Mouse (Mus musculus): ENCODE results near the gene Gstt2. TPM values are rescaled to one million over a fixed set of nuclear protein-coding genes. Genes with fewer than 3 reads are reported as not detected.

The Gstt2 gene
- 7.9 and 8.4 TPM in 2 replicates for polyA plus RNA-seq (2016; fragmentation: Nextera tagmentation; extraction: Ambion mirVana)

DNA sequence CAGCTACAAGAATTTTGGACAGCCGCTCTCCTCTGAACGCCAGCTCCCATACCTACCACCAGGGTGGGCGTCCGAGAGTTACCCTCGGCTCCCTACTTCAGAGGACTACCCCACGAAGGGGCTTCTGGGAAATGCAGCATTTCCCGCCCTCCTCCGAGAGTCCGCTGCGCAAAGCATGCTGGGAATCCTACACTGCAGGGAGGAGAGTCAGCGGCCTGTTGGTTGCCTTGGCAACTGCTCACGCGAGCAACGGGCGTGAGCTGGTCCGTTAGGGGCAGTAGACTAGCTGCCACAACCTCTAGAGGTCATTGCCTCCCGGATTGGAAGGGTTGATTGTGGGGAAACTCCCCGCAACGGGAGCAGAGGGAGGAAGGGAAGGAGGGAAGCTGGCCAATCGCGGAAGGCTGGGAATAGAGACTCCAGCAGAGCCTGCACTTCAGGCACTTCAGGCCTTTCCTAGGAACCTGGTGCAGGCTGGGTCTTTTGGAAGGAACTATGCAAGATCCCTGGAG is at the start of gene Gstt2:
TSS of gene Gstt2 (minus strand) at position 177 of the 512 bp plus-strand sequence.
- peaks cover 29% of the 10 kb centered on the region for H3K27me3 ChIP-seq
- WGBS: under 1% methylated on average over 21 of the region's 21 CpGs
- H3K27ac ChIP-seq: peak within 1 kb of the TSS; percentile 84
- H3K9me3 ChIP-seq (replicated peaks): no peaks in the 10 kb centered on the region
- H3K4me2 ChIP-seq (replicated peaks): peak within 1 kb of the TSS; percentile 60
- H3K4me3 ChIP-seq: peak within 1 kb of the TSS; percentile 42
- ATAC-seq (ENCODE audit: low FRiP score): peak; percentile 90
- no peaks in the 10 kb centered on the region for H3K36me3 ChIP-seq
- peak within 1 kb of the TSS; percentile 56 for H3K9ac ChIP-seq
- H3K4me1 ChIP-seq: peaks cover 34% of the 10 kb centered on the region

DNA sequence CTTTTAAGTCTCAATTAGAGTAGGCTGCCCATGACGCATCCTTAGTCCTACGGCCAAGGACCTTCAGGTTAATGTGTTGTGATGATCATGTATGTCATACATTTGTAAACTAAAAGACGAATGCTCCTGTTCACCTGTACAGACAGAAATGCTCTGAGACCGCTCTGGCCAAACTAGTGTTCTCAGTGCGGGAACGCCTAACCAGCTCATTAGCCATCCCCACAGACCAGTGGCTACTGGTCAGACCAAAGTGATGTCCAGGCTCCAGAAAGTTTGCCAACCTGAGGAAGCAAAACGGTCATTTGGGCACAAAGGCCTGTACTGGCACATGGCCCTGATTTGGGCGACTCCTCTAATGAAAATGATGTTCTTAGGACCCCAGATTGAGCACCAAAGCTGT is 47.5 kb upstream of the Gstt2 start:
- H3K9me3 ChIP-seq (replicated peaks): no peaks in the 10 kb centered on the region
- H3K9ac ChIP-seq: no peak overlapping the region
- no peak overlapping the region for H3K4me3 ChIP-seq
- WGBS: 94% methylated on average over 8 of the region's 8 CpGs
- H3K27ac ChIP-seq: no peak overlapping the region
- ATAC-seq (ENCODE audit: low FRiP score): no peak
- no peaks in the 10 kb centered on the region for H3K36me3 ChIP-seq
- no peaks in the 10 kb centered on the region; the same call in 1 of the 2 replicates for H3K27me3 ChIP-seq
- peaks cover 26% of the 10 kb centered on the region for H3K4me1 ChIP-seq
- no peak overlapping the region for H3K4me2 ChIP-seq (replicated peaks)

DNA sequence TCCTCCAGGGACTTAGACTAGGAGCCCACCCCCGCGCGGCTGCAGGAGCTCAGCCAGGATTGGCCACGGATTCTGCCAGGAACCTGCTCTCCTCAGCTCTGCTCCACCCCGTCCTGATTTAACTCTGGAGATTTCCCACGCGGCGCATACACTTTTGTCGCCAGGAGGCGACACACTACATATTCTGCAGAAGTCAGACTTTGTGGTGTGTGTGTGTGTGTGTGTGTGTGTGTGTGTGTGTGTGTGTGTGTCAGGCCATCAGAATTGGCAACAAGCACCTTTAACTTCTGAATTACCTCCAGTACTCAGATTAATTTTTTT is 46.0 kb upstream of the Gstt2 start:
- H3K36me3 ChIP-seq: no peaks in the 10 kb centered on the region
- H3K4me1 ChIP-seq: peaks cover 18% of the 10 kb centered on the region
- 5% methylated on average over 10 of the region's 10 CpGs for WGBS
- H3K9me3 ChIP-seq (replicated peaks): no peaks in the 10 kb centered on the region
- no peak overlapping the region for H3K9ac ChIP-seq
- peak; percentile 62 for ATAC-seq (ENCODE audit: low FRiP score)
- 0 out of 2 replicates have a peak overlapping the region, but pooled peaks have one; percentile 7 for H3K27ac ChIP-seq
- H3K27me3 ChIP-seq: no peaks in the 10 kb centered on the region; the same call in 1 of the 2 replicates
- peak overlapping the region; percentile 37 for H3K4me2 ChIP-seq (replicated peaks)
- no peak overlapping the region for H3K4me3 ChIP-seq

DNA sequence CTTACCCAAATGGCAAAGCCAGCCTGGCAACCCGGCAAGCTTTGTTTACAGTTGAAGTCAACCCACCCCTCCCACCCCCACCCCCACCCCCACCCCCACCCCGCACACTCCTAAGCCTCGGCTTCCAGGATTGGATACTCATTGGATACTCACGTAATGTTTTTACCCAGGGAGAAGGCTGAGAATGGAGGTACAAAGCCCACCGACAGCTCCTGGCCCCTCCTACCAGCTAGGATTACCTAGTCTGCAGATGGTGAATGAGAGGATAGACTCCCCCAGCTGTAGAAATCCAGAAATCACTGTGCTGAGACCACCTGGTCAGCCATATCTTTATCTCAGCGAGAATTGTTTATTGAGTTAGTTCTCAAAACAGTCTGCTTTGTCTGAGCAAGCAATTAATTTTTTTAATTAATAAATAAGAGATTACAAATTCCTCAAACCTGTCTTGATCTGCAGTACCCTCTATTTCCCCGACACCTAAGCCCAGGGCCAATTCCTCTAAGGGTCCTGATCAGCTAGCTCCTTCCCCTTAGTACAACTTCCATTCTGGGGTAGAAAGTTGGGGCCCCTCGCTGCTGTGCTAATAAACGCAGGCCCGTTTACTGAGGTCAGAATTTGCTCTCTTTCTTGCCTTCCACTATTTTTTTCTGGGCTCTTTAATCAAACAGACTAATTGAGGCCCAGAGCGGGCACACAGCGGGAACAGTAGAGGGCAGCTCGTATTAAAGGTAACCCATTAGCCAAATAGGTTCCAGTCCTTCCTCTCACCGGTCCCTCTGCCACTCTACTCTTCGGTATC is 45.4 kb upstream of the Gstt2 start:
- Histone ChIP-seq H3K4me2 (replicated peaks) (peak overlapping the region; percentile 37), H3K27me3 (no peaks in the 10 kb centered on the region; the same call in 1 of the 2 replicates), H3K9ac (no peak overlapping the region), H3K27ac (peak overlapping the region; percentile 76), H3K9me3 (replicated peaks) (no peaks in the 10 kb centered on the region), H3K4me3 (no peak overlapping the region), H3K4me1 (peaks cover 18% of the 10 kb centered on the region), H3K36me3 (no peaks in the 10 kb centered on the region)
- WGBS: 7% methylated on average over 15 of the region's 15 CpGs
- peak; percentile 55; the same call in 1 of the 2 replicates for ATAC-seq (ENCODE audit: low FRiP score)

DNA sequence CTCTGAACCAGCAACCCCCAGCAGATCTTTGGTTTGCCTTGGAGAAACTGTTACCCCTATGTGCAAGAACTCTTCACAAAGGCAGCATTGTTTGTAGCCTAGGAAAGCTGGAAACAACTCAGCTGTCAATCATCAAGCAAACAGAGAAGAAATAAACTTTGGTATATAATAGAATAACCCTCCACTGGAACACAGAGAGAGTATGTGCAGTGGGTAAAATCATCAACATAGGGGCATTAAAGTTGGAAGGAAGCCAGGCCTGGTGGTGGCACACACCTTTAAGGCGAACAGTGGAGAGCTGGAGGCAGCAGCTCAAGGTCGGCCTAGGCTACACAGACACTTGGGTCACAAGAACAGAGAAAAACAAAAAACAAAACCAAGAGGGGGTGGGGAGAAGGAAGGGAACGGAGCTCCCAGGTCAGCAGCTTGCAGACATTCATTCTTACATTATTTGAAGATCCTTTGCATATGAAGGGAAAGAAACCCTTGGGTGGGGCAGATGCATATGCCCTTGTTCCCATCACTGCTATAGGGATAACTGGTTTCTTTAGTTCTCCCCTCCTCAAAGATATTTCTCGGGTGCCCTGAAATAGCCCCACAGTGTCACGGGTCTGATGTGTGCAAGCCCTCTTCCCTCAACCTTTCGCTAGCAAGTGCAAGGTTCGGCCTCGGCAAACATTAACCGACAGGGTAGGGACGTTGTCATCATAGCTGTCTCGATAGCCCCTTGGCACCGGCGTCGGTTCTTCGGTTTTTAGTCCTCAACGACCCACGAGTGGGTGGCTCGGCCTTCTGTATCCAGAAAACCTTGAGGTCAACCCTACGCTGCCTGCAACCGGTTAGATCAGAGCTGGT is 44.6 kb upstream of the Gstt2 start:
- Histone ChIP-seq H3K4me2 (replicated peaks) (peak overlapping the region; percentile 27), H3K36me3 (no peaks in the 10 kb centered on the region), H3K9ac (no peak overlapping the region), H3K27ac (peak overlapping the region; percentile 76), H3K9me3 (replicated peaks) (no peaks in the 10 kb centered on the region), H3K27me3 (no peaks in the 10 kb centered on the region; the same call in 1 of the 2 replicates), H3K4me1 (peaks cover 18% of the 10 kb centered on the region), H3K4me3 (no peak overlapping the region)
- WGBS: 13% methylated on average over 20 of the region's 20 CpGs
- peak; percentile 29; the same call in 1 of the 2 replicates for ATAC-seq (ENCODE audit: low FRiP score)

DNA sequence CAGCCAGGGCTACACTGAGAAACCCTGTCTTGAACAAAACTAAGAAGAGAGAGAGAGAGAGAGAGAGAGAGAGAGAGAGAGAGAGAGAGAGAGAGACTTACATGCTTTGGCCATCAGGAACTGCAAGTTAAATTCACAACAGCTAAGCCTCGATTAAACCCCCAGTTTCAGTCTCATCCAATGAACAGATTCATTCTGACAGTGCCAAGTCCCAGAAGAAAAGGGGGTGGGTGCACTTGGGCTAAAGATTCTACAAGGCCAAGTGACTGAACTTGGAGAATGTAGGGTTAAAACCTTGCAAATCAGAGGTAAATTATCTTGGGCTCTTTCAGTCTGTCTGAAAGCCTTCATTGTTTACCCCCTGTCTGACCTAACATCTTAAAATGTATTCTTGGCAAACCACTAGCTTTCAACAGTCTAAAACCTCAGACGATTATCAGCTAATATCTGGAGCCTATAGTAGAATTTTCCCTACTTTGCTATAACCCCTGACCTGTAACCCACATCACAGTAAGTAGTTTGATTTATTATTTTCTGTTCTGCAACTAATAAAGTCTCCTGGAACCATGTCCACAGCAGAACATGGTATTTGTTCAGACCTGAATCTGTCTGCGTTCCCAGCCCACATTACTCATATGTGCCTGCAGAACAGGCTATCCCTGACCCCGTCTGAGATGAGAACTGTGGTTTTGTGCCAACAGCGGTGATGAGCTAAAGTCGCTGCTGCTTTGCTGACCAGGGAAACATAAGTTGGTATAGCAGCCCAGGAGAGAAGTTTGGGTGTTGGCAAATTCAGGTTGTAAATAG is 43.8 kb upstream of the Gstt2 start:
- H3K36me3 ChIP-seq: no peaks in the 10 kb centered on the region
- H3K9me3 ChIP-seq (replicated peaks): no peaks in the 10 kb centered on the region
- no peaks in the 10 kb centered on the region; the same call in 1 of the 2 replicates for H3K27me3 ChIP-seq
- WGBS: 60% methylated on average over 6 of the region's 6 CpGs
- no peak for ATAC-seq (ENCODE audit: low FRiP score)
- H3K9ac ChIP-seq: no peak overlapping the region
- H3K27ac ChIP-seq: peak overlapping the region; percentile 76
- peaks cover 18% of the 10 kb centered on the region for H3K4me1 ChIP-seq
- H3K4me2 ChIP-seq (replicated peaks): no peak overlapping the region
- no peak overlapping the region for H3K4me3 ChIP-seq

DNA sequence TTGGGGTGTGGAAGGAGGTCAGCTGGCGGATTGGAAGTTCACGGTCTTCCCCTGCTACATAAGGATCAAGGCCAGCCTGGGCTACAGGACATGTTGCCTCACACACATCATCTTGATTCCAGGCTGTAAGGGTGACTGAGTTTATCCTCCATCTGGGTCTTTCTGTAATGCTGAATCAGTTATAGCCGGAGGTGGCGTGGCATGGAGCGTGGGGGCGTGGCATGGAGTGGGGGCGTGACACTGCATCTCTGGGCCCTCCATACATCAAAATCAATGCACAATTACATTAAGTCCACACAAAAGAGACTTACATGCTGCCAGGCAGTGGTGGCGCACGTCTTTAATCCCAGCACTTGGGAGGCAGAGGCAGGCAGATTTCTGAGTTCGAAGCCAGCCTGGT is 43.1 kb upstream of the Gstt2 start:
- peaks cover 18% of the 10 kb centered on the region for H3K4me1 ChIP-seq
- no peak overlapping the region for H3K9ac ChIP-seq
- no peaks in the 10 kb centered on the region; the same call in 1 of the 2 replicates for H3K27me3 ChIP-seq
- ATAC-seq (ENCODE audit: low FRiP score): no peak
- no peaks in the 10 kb centered on the region for H3K36me3 ChIP-seq
- H3K4me2 ChIP-seq (replicated peaks): no peak overlapping the region
- 93% methylated on average over 10 of the region's 10 CpGs for WGBS
- H3K4me3 ChIP-seq: no peak overlapping the region
- H3K27ac ChIP-seq: no peak overlapping the region
- no peaks in the 10 kb centered on the region for H3K9me3 ChIP-seq (replicated peaks)

DNA sequence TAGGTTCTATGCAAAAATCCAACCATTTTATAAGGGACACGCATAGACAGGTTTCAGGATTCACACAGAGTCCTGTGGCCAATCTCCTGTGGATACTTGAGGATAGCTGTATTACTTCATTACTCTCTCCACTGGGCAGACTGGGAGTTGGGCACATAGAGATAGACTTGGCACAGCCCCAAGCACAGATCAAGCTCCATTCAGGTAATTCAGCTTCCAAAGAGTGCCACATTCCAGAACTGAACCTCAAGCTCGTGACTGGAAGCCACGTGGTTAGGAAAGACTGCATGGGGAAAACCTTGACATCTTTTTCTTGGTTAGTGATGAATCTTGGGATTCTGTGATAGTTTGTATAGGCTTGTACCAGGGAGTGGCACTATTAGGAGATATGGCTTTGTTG is 41.6 kb upstream of the Gstt2 start:
- Histone ChIP-seq H3K27me3 (no peaks in the 10 kb centered on the region; the same call in 1 of the 2 replicates), H3K4me2 (replicated peaks) (no peak overlapping the region), H3K9me3 (replicated peaks) (no peaks in the 10 kb centered on the region), H3K4me3 (no peak overlapping the region), H3K36me3 (no peaks in the 10 kb centered on the region), H3K27ac (no peak overlapping the region), H3K4me1 (peaks cover 22% of the 10 kb centered on the region), H3K9ac (no peak overlapping the region)
- ATAC-seq (ENCODE audit: low FRiP score): no peak
- WGBS: 87% methylated on average over 3 of the region's 3 CpGs

DNA sequence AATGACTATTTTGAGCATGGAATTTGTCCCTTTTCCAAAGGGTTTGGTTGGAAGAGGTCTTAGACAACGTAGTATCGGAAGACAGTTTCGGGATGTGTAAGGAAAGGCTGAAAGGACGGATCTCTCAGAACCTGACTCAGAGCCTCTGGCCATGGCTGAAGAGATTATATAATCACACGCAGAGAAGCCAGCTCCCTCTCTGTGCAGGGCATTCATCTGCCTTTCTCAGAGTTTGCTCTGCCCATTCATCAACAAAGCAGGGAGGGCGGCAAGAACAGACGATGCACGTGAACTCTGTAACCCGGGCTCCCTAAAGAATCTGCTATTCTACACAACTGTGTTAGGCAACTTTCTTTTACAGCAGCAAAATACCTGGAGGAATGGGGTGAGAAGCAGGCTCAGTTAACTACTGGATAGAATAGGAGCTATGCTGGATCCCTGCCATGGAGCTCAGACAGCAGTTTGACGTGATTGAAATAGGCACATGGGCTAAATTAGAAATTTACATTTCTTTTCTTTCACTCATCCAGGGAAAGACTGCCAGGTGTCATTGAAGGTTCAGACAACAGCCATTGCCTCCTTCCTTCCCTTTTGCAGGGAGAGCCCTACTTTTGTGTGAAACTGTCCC is 36.4 kb upstream of the Gstt2 start:
- Histone ChIP-seq H3K9me3 (replicated peaks) (no peaks in the 10 kb centered on the region), H3K4me2 (replicated peaks) (peak overlapping the region; percentile 56), H3K9ac (peak overlapping the region; percentile 57), H3K27ac (peak overlapping the region; percentile 89), H3K4me3 (peak overlapping the region; percentile 31), H3K36me3 (no peaks in the 10 kb centered on the region), H3K27me3 (no peaks in the 10 kb centered on the region), H3K4me1 (peaks cover 15% of the 10 kb centered on the region)
- WGBS: 16% methylated on average over 10 of the region's 10 CpGs
- no peak for ATAC-seq (ENCODE audit: low FRiP score)

DNA sequence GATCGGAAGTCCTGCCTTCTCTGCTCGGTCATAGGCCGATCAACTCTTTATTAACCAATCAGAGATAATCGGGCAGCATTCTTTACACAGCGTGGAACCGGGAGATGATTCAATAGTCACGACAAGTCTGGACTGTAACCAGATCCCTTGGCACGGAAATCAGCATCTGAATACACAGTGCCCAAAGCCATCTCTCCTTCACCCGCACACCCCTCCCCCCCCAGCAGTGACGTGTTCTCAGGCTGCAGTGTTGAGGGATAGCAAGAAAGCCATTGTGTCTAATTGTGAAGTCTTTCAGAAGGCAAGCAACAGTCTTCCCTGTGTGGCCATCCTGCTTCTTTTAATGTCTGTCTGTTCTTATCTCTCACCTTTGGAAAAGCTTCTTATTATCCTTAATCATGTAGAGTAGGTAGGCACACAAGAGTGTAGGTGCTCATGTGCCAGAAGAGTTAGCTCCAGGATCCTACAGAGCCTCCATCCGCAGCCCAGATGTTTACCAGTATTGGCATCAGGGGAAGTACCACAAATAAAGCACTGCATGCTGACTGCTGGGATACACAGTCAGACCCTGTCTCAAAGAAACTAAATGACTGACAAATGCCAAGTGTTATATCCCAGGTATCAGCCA is 35.8 kb upstream of the Gstt2 start:
- Histone ChIP-seq H3K4me3 (peak overlapping the region; percentile 31), H3K27me3 (no peaks in the 10 kb centered on the region), H3K4me1 (peaks cover 15% of the 10 kb centered on the region), H3K4me2 (replicated peaks) (peak overlapping the region; percentile 56), H3K27ac (peak overlapping the region; percentile 89), H3K36me3 (no peaks in the 10 kb centered on the region), H3K9ac (peak overlapping the region; percentile 57), H3K9me3 (replicated peaks) (no peaks in the 10 kb centered on the region)
- peak; percentile 99 for ATAC-seq (ENCODE audit: low FRiP score)
- WGBS: 1% methylated on average over 11 of the region's 11 CpGs
